Mouse (Mus musculus) ZHBTc4 (cell line): ENCODE data around the gene Nlgn2.
"Not testable (repeated sequence)": the region's sequence is repeated elsewhere in the genome, so short reads cannot be mapped to it uniquely, and the experiment has no call there.

Experiments
- DNase-seq: peaks from one replicate; pipeline ENCODE4 v3.0.0-alpha.2; 2011; ENCODE audit warnings: low read depth, low spot score

The Nlgn2 gene

DNA sequence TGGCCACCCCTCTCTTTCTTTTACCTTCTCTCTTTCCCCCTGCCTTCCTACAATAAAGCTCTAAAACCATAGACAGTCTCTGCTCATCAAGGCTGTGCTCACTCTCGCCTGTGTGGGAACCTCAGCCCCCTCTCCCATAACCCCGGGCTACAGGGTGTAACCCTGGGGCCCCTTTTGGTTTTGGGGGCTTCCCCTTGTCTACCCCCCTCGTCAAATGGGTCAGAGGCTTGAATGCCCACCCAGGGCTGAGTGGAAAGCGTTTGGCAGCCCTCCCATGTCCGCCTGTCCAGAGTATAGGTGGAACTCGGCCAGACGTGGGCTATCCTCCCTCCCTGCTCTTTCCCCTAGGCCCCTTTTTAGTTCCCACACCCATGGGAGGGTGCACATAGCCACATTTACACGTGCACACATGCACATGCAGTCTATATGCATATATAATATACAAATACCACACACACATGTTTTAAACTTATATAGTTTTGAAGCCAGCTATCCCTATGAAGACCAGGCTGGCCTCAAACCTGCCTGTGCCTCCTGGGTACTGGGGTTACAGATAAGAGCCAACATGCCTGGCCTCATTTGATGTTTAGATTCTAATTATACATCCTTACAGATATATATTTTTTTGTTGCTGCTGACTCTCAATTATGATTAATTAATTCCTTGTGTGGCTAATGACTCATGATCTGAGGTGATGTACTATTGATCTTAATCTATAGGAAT lies 26.7 kb upstream of the Nlgn2 start:
- no peak for DNase-seq

DNA sequence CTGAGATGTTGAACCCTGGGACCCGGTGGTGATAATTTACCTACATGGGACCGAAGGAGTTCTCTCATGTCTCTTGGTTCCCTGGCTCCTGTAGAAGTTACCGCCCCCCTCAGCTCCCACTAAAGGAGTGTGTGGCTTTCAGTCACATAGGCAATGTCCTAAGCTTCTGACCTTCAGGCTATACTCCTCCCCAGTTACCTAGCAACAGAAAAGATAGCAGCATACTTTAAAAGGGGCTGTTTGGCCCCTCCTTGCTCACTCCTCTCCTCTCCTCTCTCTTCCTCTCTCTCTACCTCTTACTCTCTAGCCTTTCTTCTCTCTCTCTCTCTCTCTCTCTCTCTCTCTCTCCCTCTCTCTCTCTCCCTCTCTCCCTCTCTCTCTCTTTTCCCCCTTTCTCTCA lies 26.1 kb upstream of the Nlgn2 start:
- not testable (repeated sequence) for DNase-seq

DNA sequence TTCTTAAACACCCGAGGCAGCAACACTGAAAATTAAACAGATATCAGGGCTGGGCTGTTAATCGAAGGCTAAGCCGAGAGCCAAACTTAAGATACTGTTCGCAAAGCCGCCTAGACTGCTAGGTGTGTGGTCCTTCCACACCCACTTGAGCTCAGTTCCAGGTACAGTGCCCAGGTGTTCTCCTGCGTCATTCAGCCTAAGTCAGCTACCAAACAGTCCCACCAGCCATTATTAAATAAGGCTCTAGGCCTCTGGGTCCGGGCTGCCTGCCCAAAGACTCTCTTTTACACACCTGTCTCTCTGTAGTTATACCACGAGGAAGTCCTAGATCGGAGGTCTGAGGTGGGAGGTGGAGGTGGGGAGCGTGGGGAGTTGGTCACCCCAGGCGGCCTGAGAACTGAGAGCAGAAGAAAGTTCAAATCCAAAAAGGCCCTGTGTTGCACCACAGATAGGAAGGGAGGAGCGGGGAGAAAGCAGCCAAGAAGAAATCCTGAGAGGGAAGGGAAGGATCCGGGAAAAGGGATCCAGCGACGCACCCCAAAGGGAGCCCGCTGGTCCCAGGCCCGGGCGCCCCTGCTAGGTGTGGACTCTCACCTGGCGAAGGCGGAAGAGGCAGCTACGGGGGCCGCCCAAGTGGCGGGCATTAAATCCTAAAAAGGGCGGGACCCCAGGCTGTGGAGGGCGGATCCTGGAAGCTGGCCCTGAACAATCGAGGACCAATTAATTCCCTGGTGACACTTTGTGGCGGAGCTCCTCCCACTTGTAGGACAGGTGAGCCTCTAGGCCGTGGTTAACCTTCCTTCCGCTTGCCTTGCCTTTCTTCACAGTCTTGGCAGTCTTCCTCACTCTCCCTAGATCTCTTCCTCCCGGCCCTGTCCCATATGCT lies 20.8 kb upstream of the Nlgn2 start, which contains the start of gene Tnk1:
Gene Tnk1, minus strand, starts transcription at position 618 of the 886 bp plus-strand sequence.
- DNase-seq: peak; percentile 70

DNA sequence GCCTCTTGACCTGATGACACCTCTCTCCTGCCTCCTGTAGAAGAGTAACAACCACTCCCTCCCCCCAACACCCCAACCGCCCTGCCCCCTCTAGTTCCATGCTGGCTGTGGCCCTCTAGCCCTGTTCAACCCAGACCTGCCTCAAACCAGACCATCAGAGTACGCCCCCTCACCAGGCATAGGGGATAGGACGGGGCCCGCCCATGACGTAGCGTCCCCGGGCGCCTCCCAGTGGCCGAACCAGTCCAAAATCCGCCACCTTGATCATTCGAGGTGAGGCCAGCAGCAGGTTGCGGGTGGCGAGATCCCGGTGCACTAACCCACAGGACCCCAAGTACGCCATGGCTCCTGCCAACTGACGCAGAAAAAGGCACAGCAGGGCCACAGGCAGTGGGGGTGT lies 17.8 kb upstream of the Nlgn2 start:
- peak; percentile 92 for DNase-seq

DNA sequence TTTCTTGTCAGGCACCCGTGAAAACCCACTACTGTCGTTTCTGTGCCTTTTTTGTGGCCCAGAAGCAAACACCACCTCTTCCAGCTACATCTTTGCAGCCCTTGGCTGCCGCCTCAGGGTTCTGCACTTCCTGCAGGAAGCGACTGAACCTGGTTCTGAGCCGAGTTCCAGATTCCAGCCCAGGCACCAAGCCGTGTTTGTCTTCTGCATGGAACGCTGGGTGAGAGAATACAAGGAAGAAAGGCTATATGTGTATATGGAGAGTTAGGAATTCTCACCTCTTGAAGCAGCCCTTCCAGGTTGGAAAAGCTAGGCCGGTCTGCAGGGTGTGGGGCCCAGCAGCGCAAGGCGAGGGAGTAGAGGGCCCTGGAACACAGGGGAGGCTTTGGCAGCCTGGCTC lies 17.1 kb upstream of the Nlgn2 start:
- DNase-seq: no peak

DNA sequence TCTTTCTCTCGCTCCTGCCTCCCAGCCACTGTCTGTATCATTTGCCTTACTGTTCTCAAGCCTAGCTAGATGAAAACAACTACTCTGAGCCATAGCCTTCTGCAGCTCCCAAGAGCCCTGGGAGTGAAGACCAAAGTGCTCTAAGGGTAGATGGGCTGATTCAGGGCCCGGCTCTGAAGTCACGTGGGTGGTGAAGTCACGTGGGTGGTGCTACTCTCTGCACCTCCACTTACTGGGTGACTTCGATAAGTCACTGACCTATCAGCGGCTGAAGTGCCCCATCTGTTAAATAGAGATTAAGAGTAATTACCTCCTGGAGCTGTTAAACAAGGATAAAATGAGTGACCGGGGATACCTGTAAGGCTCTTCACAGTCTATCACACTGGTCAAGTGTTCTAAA lies 16.4 kb upstream of the Nlgn2 start:
- peak; percentile 67 for DNase-seq

DNA sequence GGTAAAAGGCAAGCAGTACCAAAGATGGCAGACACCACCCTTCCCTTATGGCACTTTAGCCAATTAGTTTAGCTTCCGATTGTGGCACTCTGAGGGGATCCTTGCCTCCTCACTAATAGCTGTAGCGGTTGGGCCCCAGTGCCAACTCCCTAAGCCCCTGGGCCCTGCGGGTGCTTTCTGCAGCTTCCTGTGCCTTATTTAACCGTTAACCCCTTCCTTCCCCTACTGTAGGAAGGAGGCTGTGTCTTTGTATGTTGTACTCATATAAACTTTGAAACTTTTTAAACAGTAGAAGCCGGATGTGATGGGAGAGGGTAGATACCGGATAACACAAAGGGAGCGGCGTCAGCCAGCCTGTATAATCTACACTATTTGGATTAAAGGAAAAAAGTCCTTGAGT lies 13.2 kb upstream of the Nlgn2 start:
- DNase-seq: no peak

DNA sequence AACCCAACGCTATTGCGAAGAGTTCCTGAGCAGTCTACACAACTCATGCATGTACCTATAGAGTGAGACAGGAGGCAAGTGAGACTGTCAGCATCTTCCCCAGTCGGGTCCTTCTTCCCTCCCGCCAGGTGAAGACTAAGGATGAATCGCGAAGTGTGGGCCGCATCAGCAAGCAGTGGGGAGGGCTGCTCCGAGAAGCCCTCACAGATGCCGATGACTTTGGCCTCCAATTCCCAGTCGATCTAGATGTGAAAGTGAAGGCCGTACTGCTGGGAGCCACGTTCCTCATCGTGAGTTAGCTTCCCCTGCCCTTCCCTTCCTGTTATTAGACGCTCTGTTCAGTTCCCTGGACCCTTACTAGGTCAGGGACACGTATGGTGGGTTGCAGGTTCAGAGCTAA lies 12.3 kb upstream of the Nlgn2 start:
- DNase-seq: no peak

DNA sequence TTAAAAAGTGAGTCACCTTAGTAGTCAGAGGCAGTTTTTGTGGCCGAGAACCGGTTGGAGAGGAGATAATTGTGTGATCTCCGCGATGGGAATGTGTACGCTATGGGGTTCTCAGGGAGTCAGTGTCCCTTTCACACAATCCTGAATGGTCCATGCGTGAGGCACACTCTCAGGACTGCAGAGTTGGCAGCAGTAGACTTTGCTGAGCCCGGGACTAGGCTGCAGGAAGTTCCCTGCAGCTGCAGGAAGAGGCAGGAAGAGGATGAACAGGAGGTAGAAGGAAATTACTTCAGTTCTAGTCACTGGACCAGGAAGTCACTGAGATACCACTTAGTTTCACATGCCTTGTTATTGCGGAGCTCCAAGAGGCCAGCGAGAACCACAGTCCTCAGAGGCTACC lies 11.5 kb upstream of the Nlgn2 start:
- DNase-seq: no peak

DNA sequence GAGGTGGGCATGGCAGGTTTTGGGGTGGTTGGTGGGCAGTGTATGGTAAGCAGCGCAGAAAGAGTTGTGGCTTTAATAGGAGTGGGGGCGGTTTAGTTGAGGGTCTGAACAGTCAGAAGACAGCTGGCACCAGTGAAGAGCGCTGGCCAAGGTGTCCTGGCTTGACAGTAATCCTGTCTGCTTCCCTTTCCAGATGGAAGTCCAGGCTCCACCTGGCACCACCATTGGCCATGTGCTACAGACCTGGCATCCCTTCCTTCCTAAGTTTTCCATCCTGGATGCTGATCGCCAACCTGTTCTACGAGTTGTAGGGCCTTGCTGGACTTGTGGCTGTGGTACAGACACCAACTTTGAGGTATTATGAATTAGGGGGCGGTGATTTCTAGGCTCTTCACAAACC lies 10.4 kb upstream of the Nlgn2 start:
- no peak for DNase-seq

DNA sequence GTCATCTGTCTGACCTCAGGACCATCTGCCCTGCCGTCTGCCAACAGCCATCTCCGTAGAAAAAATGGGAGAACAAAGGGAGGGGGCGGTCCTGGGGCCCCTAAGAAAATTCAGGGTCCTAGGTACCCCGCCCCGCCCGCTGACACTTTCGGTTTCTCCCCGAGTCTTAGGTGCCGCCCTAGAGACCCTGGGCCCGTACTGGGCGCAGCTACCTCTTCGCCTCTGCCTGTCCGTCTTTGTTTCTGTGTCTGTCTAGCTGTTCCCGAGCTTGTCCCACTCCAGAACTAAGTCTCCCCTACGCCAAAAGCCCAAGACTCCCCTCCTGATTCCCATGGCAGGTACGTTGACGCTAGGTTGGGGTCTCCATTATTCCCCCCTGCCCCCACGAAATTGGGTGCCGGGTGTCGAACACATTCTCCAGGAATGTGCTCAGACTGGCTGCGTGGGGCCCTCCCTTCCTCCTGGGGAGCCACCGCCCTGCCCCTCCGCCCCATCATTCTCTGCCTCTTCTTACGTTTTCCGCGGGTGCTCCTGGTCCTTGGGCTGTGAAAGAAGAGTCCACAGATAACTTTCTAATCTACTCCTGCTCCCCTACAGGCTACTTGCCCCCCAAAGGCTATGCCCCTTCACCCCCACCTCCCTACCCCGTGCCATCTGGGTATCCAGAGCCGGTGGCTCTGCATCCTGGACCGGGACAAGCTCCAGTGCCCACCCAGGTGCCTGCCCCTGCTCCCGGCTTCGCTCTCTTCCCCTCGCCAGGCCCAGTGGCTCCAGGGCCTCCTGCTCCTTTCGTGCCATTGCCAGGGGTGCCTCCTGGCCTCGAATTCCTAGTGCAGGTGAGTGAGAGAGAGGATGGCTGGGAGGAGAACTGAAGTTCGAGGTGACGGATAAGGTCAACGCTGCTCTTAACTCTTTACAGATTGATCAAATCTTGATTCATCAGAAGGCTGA lies 9.4 kb upstream of the Nlgn2 start:
- no peak for DNase-seq

DNA sequence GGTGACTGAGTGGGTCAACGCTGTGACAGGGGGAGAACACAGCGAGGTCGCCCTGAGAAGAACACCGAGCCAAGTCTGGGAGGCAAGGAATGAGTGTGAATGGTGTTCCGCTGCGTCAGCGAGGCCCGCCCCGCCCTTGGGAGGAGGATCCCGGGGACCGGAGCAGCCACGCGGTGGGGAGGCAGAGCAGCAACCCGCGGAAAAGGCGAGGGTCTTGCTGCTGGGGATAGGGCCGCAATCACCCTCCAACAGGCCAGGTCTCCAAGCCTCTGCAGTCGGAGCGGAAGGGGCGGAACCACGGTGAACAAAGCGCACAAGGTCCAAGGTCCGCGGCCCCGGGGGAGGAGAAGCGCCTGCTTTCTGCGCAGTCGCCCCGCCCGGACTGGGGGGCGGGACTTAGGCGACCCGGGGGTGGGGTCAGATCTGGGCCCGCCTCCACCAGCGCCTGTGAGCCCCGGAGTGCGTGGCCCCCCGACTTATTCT lies 8.7 kb upstream of the Nlgn2 start, which contains the start of gene Plscr3:
Gene Plscr3, plus strand, starts transcription at position 179 of the 483 bp plus-strand sequence.
- DNase-seq: peak; percentile 96

DNA sequence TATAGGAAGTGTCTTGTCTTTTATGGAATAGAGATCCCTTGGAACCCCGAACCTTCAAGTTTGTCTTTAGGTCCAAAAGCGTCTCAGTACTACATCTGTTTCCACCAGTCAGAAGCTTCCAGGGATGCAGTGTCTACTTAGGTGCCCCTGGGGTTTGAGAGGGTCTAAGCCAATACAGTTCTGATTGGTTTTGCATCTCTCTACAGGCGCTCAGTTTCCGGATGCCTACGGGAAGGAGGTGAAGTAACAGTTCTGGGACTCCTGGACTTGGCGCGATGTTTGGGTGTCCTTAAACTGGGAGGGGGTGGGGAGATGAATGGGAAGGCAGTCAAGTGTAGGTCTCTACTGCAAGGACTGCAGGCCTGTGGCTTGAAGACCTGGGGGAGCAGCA lies 1.1 kb upstream of the Nlgn2 start:
- no peak for DNase-seq

DNA sequence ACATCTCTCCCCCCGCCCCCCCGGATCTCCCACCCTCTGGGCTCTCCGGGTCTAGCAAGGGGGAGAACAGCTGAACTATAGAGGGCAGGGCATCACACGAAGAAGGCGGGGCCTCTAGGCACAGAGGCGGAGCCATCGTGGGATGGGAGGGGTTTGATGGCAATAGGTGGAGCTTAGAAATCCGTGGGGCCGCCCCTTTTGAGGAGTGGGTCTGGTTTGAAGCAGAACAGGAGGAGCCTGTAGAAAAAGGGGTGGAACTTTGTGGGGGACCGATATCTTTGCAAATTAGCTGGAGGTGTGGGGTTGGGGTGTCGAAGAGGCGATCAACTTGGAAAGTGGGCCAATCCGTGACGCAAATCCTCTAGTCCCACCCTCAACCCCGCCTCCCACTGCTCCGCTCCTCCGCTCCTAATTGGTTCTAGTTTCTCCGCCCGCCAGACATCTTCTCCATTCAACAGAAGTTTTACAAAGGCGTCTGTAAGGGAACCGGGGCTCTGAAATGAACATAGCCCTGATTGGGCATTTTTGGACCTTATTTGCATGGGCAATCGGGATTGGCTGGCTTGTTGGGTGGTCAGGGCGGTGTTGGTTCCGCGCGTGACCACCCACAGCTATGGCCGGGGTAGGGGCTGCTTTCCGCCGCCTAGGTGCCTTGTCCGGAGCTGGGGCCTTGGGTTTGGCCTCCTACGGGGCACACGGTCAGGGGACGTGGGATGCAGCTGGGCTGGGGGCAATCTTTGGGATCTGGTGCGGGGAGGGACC lies 549 bp upstream of the Nlgn2 start, which contains the start of gene Tmem256:
Gene Tmem256, plus strand, starts transcription at position 563 of the 762 bp plus-strand sequence.
- DNase-seq: peak; percentile 99

DNA sequence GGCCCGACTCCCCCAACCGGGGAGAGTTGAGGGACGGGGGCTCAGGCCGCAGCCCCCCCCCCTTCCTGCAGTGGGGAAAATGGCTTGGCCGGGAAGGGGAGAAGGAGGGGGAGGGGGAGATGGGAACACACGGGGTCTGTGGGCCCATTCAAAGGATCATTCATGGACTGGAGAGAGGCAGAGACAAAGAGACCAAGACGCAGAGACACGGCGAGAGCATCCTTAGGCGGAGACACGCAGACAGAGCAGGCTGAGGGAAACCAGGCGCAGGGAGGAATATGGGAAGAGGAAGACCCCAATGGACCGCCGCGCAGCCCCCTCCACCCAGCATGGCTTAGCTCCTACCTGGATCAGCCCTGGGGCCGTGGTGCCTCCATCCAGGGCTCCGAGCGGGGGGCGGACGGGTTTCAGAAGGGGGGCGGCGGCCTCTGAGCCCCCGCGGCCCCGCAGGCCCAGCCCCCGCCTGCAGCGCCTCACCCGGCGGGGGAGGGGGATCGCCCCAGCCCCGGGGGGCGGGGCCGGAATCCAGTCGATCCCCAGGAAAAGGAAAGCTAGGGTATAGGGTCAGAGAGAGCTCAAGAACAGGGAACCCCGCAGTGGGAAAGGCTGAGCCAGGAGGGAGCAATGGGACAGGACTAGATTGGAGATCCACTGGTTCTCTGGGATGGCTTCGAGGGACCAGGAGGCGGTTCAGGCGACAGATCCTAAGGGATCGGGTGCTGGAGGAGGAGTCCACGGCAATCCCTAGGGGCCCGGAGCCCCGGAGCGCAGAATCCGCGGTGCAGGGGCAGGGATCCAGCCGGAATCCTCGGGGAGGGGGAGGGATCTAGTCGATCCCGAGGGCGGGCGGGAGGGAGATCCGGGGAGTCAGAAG lies 644 bp downstream of the Nlgn2 start:
- no peak for DNase-seq

DNA sequence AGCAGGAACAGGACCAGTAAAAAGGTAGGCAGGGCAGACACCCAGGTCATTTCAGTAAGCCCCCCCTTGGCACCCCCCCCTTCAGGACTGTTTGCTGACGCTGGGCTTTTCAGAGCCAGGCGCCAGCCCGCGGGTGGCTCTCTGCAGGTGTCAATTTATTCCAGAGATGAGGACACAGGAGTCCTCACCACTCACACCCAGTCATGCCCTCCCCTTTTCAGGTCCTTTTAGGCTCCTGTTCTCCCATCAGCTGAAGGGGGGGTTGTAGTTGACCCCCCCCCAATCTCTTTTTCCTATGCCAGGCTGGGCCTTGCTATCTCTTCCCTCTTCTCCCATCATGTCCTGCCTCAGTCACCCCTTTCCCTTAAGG lies 1.6 kb downstream of the Nlgn2 start:
- no peak for DNase-seq

DNA sequence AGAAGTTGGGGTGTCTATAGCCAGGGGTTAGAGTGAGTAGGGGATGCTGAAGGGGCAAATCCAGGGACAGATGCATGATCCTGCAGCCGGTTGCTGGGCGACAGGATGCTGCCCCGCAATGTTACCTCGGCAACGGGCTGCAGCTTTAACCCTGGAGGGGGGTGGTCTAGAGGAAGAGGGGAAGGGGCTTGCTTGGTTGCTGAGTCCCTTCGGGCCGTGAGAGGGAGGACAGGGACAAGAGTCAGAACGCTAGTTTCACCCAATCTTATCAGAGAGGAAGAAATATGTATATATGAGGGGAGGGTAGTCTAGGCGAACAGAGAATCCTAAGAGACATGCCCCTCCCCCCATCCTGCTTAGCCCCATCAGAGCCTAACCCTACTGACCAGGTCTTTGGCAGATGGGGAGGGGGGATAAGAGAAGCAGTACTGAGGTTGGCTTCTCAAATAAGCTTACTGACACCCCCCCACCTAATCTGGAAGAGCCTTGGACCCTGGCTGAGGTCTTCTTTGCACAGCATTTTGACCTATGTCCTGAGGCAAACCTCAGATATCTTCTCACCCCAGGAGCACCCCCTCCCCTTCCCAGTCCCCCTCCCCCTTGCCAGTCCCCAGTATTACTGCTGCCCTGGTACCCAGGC lies 2.1 kb downstream of the Nlgn2 start:
- DNase-seq: no peak

DNA sequence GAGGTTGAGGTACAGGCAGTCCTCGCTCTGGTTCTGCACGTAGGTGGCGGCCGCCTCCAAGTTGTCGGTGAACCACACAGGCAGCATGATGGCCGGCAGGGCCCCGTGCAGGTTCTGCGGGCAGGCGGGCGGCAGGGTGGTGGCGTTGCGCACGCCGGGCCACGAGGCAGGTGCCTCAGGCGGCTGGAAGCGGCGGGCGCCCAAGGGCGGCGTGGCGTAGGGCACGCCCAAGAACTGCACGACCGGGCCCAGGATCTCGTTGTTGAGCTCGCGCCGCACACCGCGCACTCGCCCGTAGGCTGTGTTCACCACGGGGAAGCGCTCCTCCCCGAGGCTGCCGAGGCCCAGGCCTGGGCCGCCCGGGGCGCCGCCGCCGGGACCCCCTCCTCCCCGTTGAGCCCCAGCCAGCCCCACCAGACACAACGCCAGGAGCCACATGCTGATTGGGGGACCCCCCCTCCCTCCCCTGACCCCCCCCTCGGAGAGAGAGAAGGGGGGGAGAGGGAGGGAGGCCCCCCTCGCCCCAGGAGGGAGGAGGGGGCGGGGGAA lies 3.5 kb downstream of the Nlgn2 start:
- DNase-seq: peak; percentile 84

DNA sequence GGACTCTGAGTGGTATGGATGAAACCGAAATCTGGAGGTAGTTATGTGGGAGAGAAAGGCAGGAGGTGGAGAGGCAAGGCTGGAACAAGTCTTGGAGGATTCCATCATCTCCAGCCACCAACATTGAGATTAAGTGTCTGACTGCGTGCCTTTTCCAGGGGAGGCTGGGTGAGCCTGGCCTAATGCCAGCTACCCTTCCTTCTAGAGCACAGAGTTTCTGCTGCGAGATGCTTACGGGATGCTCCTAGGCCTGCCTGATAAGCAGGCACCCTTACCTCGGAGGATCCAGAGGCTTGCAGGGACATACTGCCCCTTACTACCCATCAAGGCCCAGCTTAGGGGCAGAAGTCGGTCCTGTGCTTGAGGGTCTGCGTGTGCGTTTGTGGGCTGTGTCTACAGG lies 4.0 kb downstream of the Nlgn2 start:
- no peak for DNase-seq
